Mouse (Mus musculus): ENCODE data around the gene Adipoq. TPM values are rescaled to one million over a fixed set of nuclear protein-coding genes. Genes with fewer than 3 reads are reported as not detected.

Adipoq gene
- polyA plus RNA-seq, 1 experiment, result not detected

DNA sequence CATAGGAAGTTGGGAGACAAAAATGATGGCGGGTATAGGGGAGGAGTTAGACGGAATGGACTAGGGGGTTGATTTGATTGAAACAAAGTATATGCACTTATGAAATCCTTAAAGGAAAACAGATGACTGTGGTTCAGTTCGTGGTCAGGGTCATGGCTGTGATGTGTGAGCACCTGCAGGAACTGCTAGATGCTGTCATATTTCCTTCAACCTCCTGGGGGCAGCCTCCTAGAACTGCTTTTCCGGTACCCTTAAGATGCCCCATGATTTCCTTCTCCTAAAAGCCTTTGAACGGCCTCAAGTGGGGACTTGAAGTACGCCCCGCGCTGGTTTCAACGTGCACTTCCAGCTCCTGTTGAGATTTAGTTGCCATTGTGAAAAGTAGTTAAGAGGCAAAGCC is 19.1 kb downstream of the Adipoq start:
- Histone ChIP-seq H3ac (ENCODE audit: control insufficient read depth, insufficient read length, low read depth) (no peak overlapping the region), H3K79me3 (ENCODE audit: low read depth) (no peaks in the 10 kb centered on the region), H3K27me3 (ENCODE audit: control insufficient read depth, insufficient read depth, insufficient read length) (no peaks in the 10 kb centered on the region), H3K79me2 (ENCODE audit: control insufficient read depth, insufficient read depth) (no peaks in the 10 kb centered on the region), H3K4me3 (ENCODE audit: insufficient read depth, poor library complexity, severe bottlenecking) (no peak overlapping the region), H3K36me3 (ENCODE audit: control insufficient read depth, insufficient read depth) (no peaks in the 10 kb centered on the region)
- TF ChIP-seq MYOG (IDR thresholded peaks at IDR 0.05; ENCODE audit: control insufficient read depth, extremely low read depth, insufficient read length) (no peak), MYOD1 (IDR thresholded peaks at IDR 0.05; ENCODE audit: control insufficient read depth, insufficient read length, low read depth) (no peak), USF1 (IDR thresholded peaks at IDR 0.05; ENCODE audit: low read depth) (no peak), CTCF (IDR thresholded peaks at IDR 0.05; ENCODE audit: control insufficient read depth, insufficient read depth, insufficient read length) (no peak), FOSL1 (IDR thresholded peaks at IDR 0.05; ENCODE audit: insufficient read depth, low read length, poor library complexity, severe bottlenecking) (no peak), CEBPB (IDR thresholded peaks at IDR 0.05; ENCODE audit: low read depth) (no peak), MAX (IDR thresholded peaks at IDR 0.05) (no peak)

DNA sequence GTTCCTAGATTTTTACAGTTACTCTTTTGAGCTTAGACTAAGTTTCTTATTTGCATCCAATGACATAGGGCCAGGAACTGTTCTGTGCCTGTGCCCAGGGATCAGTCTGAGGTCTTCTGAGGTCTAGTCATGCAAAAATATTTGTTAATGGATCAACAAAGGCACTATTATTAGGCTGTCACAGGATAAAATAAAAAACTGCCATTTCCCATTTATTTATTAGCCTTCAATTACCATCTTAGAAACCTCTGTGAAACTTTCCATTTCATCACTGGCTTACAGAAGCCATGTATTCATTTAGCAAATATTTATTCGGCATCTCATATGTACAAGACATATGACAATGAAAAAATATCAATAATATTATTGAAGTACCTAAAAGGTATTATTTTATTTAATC is 20.3 kb downstream of the Adipoq start:
- Histone ChIP-seq H3K27me3 (ENCODE audit: control insufficient read depth, insufficient read depth, insufficient read length) (no peaks in the 10 kb centered on the region), H3K36me3 (ENCODE audit: control insufficient read depth, insufficient read depth) (no peaks in the 10 kb centered on the region), H3K79me2 (ENCODE audit: control insufficient read depth, insufficient read depth) (no peaks in the 10 kb centered on the region), H3K4me3 (ENCODE audit: insufficient read depth, poor library complexity, severe bottlenecking) (no peak overlapping the region), H3ac (ENCODE audit: control insufficient read depth, insufficient read length, low read depth) (no peak overlapping the region), H3K79me3 (ENCODE audit: low read depth) (no peaks in the 10 kb centered on the region)
- TF ChIP-seq USF1 (IDR thresholded peaks at IDR 0.05; ENCODE audit: low read depth), result no peak
- no peak for TF ChIP-seq CTCF (IDR thresholded peaks at IDR 0.05; ENCODE audit: control insufficient read depth, insufficient read depth, insufficient read length)
- TF ChIP-seq MAX (IDR thresholded peaks at IDR 0.05), result no peak
- TF ChIP-seq MYOD1 (IDR thresholded peaks at IDR 0.05; ENCODE audit: control insufficient read depth, insufficient read length, low read depth), result no peak
- TF ChIP-seq CEBPB (IDR thresholded peaks at IDR 0.05; ENCODE audit: low read depth), result no peak
- no peak for TF ChIP-seq FOSL1 (IDR thresholded peaks at IDR 0.05; ENCODE audit: insufficient read depth, low read length, poor library complexity, severe bottlenecking)
- no peak for TF ChIP-seq MYOG (IDR thresholded peaks at IDR 0.05; ENCODE audit: control insufficient read depth, extremely low read depth, insufficient read length)

DNA sequence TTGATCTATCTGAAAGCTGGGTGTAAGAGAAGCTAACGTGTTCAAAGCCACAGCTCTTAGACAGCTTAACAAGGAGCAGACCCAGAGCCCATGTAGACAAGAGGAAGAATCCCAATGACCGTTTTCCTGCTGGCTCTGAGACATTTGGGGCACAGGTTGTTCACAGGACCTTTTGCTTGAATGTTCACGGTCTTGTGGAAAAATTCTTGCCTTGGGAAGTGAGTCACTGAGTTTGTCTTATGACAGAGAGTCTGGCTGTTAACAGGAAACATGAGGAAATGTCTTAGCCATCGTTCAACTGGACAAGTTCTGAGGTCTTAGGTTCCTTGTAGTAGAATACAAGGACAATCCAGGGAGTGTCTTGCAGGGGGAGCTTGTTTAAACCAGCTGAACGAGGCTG is 20.7 kb downstream of the Adipoq start:
- TF ChIP-seq MYOD1 (IDR thresholded peaks at IDR 0.05; ENCODE audit: control insufficient read depth, insufficient read length, low read depth) (no peak), USF1 (IDR thresholded peaks at IDR 0.05; ENCODE audit: low read depth) (no peak), CTCF (IDR thresholded peaks at IDR 0.05; ENCODE audit: control insufficient read depth, insufficient read depth, insufficient read length) (no peak), MYOG (IDR thresholded peaks at IDR 0.05; ENCODE audit: control insufficient read depth, extremely low read depth, insufficient read length) (no peak), MAX (IDR thresholded peaks at IDR 0.05) (no peak), CEBPB (IDR thresholded peaks at IDR 0.05; ENCODE audit: low read depth) (no peak), FOSL1 (IDR thresholded peaks at IDR 0.05; ENCODE audit: insufficient read depth, low read length, poor library complexity, severe bottlenecking) (no peak)

DNA sequence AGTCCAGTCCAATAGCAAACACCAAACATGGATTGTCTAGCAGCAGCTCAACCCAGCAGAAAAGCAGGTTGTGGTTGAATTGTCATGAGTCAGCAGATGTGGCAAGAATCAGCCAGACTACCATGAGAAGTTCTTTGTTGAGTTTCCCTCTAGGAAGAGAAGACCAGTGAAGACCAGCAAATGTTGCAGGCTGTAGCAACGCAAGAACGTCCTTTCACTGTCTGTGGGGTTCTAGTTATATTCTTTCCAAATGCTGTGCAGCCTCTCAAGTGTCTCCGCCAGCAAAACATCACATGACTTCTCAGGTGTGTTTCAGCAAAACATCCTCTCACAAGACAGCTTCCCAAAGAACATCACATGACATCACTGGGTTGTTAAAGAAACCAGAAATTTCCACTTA is 24.5 kb downstream of the Adipoq start:
- no peaks in the 10 kb centered on the region for H3K79me2 ChIP-seq (ENCODE audit: control insufficient read depth, insufficient read depth)
- H3ac ChIP-seq (ENCODE audit: control insufficient read depth, insufficient read length, low read depth), result no peak overlapping the region
- no peaks in the 10 kb centered on the region for H3K27me3 ChIP-seq (ENCODE audit: control insufficient read depth, insufficient read depth, insufficient read length)
- TF ChIP-seq MAX (IDR thresholded peaks at IDR 0.05) (no peak), FOSL1 (IDR thresholded peaks at IDR 0.05; ENCODE audit: insufficient read depth, low read length, poor library complexity, severe bottlenecking) (no peak), MYOG (IDR thresholded peaks at IDR 0.05; ENCODE audit: control insufficient read depth, extremely low read depth, insufficient read length) (no peak), CTCF (IDR thresholded peaks at IDR 0.05; ENCODE audit: control insufficient read depth, insufficient read depth, insufficient read length) (no peak), MYOD1 (IDR thresholded peaks at IDR 0.05; ENCODE audit: control insufficient read depth, insufficient read length, low read depth) (no peak), USF1 (IDR thresholded peaks at IDR 0.05; ENCODE audit: low read depth) (no peak), CEBPB (IDR thresholded peaks at IDR 0.05; ENCODE audit: low read depth) (no peak)
- H3K4me3 ChIP-seq (ENCODE audit: insufficient read depth, poor library complexity, severe bottlenecking), result no peak overlapping the region
- no peaks in the 10 kb centered on the region for H3K36me3 ChIP-seq (ENCODE audit: control insufficient read depth, insufficient read depth)
- no peaks in the 10 kb centered on the region for H3K79me3 ChIP-seq (ENCODE audit: low read depth)

More for the DNA sequence above, 20.7 kb downstream of the Adipoq start:
- no peaks in the 10 kb centered on the region for H3K79me3 ChIP-seq (ENCODE audit: low read depth)
- H3K4me3 ChIP-seq (ENCODE audit: insufficient read depth, poor library complexity, severe bottlenecking), result no peak overlapping the region
- no peaks in the 10 kb centered on the region for H3K27me3 ChIP-seq (ENCODE audit: control insufficient read depth, insufficient read depth, insufficient read length)
- H3K79me2 ChIP-seq (ENCODE audit: control insufficient read depth, insufficient read depth), result no peaks in the 10 kb centered on the region
- H3ac ChIP-seq (ENCODE audit: control insufficient read depth, insufficient read length, low read depth), result no peak overlapping the region
- H3K36me3 ChIP-seq (ENCODE audit: control insufficient read depth, insufficient read depth), result no peaks in the 10 kb centered on the region

DNA sequence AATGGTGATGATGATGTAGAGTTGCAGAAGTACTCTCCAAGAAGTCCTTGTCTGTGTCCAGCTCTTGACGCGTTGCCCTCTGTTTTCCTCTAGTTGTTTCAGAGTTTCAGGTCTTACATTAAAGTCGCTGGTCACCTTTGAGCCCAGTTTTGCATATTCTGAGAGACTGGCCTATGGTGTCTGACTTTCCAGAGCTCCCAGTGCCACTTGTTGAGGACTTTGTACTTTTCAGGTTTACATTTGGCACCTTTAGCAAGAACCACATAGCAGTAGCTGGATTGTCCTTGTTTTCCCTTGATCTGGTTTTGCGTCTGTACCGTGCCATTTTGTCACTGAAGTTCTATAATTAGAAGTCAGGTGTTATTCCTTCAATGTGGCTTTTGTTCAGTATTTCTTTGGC is 27.6 kb downstream of the Adipoq start:
- H3K79me3 ChIP-seq (ENCODE audit: low read depth), result no peaks in the 10 kb centered on the region
- no peak for TF ChIP-seq CTCF (IDR thresholded peaks at IDR 0.05; ENCODE audit: control insufficient read depth, insufficient read depth, insufficient read length)
- no peak for TF ChIP-seq FOSL1 (IDR thresholded peaks at IDR 0.05; ENCODE audit: insufficient read depth, low read length, poor library complexity, severe bottlenecking)
- no peak for TF ChIP-seq MYOD1 (IDR thresholded peaks at IDR 0.05; ENCODE audit: control insufficient read depth, insufficient read length, low read depth)
- TF ChIP-seq CEBPB (IDR thresholded peaks at IDR 0.05; ENCODE audit: low read depth), result no peak
- no peaks in the 10 kb centered on the region for H3K79me2 ChIP-seq (ENCODE audit: control insufficient read depth, insufficient read depth)
- no peak overlapping the region for H3K4me3 ChIP-seq (ENCODE audit: insufficient read depth, poor library complexity, severe bottlenecking)
- H3ac ChIP-seq (ENCODE audit: control insufficient read depth, insufficient read length, low read depth), result no peak overlapping the region
- no peaks in the 10 kb centered on the region for H3K27me3 ChIP-seq (ENCODE audit: control insufficient read depth, insufficient read depth, insufficient read length)
- no peaks in the 10 kb centered on the region for H3K36me3 ChIP-seq (ENCODE audit: control insufficient read depth, insufficient read depth)

DNA sequence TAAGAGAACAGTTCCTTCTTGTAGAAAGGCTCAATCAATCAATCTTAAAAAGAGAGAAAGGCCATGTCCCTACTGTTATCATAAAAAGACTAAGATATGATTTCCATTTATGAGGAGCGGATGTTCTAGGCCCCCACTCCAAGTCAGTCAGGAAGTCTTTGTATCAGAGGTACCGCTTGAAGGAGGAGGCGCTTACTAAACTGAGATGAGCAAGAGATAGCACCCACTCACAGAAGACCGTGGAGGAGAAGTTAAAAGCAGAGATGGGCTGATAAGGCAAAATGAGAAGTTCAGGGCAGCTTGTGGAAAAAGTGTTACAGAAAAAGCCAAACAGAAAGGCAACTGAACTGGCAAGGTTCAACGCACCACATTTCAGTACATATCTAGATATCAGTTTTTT is 28.5 kb downstream of the Adipoq start:
- Histone ChIP-seq H3K79me2 (ENCODE audit: control insufficient read depth, insufficient read depth) (no peaks in the 10 kb centered on the region), H3K4me3 (ENCODE audit: insufficient read depth, poor library complexity, severe bottlenecking) (no peak overlapping the region), H3K36me3 (ENCODE audit: control insufficient read depth, insufficient read depth) (no peaks in the 10 kb centered on the region), H3ac (ENCODE audit: control insufficient read depth, insufficient read length, low read depth) (no peak overlapping the region), H3K79me3 (ENCODE audit: low read depth) (no peaks in the 10 kb centered on the region), H3K27me3 (ENCODE audit: control insufficient read depth, insufficient read depth, insufficient read length) (no peaks in the 10 kb centered on the region)
- TF ChIP-seq USF1 (IDR thresholded peaks at IDR 0.05; ENCODE audit: low read depth) (no peak), MAX (IDR thresholded peaks at IDR 0.05) (no peak), MYOG (IDR thresholded peaks at IDR 0.05; ENCODE audit: control insufficient read depth, extremely low read depth, insufficient read length) (no peak), MYOD1 (IDR thresholded peaks at IDR 0.05; ENCODE audit: control insufficient read depth, insufficient read length, low read depth) (no peak), FOSL1 (IDR thresholded peaks at IDR 0.05; ENCODE audit: insufficient read depth, low read length, poor library complexity, severe bottlenecking) (no peak), CTCF (IDR thresholded peaks at IDR 0.05; ENCODE audit: control insufficient read depth, insufficient read depth, insufficient read length) (no peak), CEBPB (IDR thresholded peaks at IDR 0.05; ENCODE audit: low read depth) (no peak)

All from C2C12 (cell line).